Mouse (Mus musculus): ENCODE data around the gene Pdcd11. TPM values are rescaled to one million over a fixed set of nuclear protein-coding genes. Genes with fewer than 3 reads are reported as not detected.

Gene Pdcd11
- polyA plus RNA-seq, 1 experiment, result 42.4 TPM

DNA sequence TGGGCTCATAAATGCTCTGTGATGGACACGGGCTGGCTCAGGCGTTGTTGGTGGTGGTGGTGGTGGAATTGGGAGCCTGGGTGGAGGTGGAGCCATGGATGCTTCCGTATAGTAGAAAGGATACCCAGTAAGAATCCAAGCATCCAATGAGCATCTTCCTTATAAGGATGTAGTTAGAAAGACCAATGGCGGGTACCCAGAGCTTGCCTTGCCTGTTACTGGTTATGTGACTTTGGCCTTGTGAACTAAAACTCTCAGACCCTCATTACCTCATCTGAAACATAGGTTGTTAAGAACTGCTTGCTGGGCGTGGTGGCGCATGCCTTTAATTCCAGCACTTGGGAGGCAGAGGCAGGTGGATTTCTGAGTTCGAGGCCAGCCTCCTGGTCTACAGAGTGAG is 63.2 kb downstream of the Pdcd11 start:
- H3K4me1 ChIP-seq (ENCODE audit: control insufficient read depth, insufficient read depth, low read length), result no peaks in the 10 kb centered on the region
- H3K36me3 ChIP-seq (ENCODE audit: control insufficient read depth, insufficient read depth, low read length, poor library complexity, severe bottlenecking), result no peaks in the 10 kb centered on the region
- H3K27ac ChIP-seq (ENCODE audit: insufficient read depth, low read length), result no peak overlapping the region
- TF ChIP-seq POLR2A (IDR thresholded peaks at IDR 0.05; ENCODE audit: insufficient read depth, low read length) (no peak), CTCF (IDR thresholded peaks at IDR 0.05; ENCODE audit: low read depth, low read length) (no peak), EP300 (IDR thresholded peaks at IDR 0.05; ENCODE audit: insufficient read depth, low read depth, low read length) (no peak)
- no peak overlapping the region for H3K4me3 ChIP-seq (ENCODE audit: low read depth, low read length)
- no peaks in the 10 kb centered on the region for H3K9me3 ChIP-seq (replicated peaks; ENCODE audit: control insufficient read depth, insufficient read depth, low read length, poor library complexity, severe bottlenecking)
- H3K9ac ChIP-seq (ENCODE audit: low read depth, poor library complexity, severe bottlenecking), result no peak overlapping the region
- H3K27me3 ChIP-seq (ENCODE audit: control insufficient read depth, insufficient read depth, low read length, poor library complexity, severe bottlenecking), result no peaks in the 10 kb centered on the region

DNA sequence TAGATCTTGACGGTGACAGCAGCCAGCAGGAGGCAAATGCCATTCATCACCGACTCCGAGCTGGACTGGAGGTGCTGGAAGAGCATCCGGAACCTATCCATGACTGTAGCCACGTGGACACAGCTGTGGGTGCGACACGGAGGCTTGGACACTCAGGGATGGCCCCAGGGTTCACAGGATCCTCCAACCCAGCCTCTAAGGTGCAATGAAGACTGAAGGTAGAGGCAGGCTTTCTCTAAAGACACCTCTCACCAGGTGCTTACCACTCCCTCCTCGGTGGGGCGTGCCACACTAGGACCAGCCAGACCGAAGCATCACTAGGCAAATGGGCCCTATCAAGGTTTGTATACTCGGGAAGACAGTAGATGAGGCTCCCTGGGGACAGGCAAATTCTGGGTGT is 67.1 kb downstream of the Pdcd11 start, which contains the start of gene Calhm3:
Gene Calhm3, minus strand, starts transcription at position 101 of the 400 bp plus-strand sequence.
- Histone ChIP-seq H3K4me3 (ENCODE audit: low read depth, low read length) (no peak within 1 kb of the TSS), H3K4me1 (ENCODE audit: control insufficient read depth, insufficient read depth, low read length) (no peaks in the 10 kb centered on the region), H3K9me3 (replicated peaks; ENCODE audit: control insufficient read depth, insufficient read depth, low read length, poor library complexity, severe bottlenecking) (no peaks in the 10 kb centered on the region), H3K27ac (ENCODE audit: insufficient read depth, low read length) (no peak within 1 kb of the TSS), H3K27me3 (ENCODE audit: control insufficient read depth, insufficient read depth, low read length, poor library complexity, severe bottlenecking) (no peaks in the 10 kb centered on the region), H3K9ac (ENCODE audit: low read depth, poor library complexity, severe bottlenecking) (no peak within 1 kb of the TSS), H3K36me3 (ENCODE audit: control insufficient read depth, insufficient read depth, low read length, poor library complexity, severe bottlenecking) (no peaks in the 10 kb centered on the region)
- TF ChIP-seq EP300 (IDR thresholded peaks at IDR 0.05; ENCODE audit: insufficient read depth, low read depth, low read length), result no peak
- no peak for TF ChIP-seq POLR2A (IDR thresholded peaks at IDR 0.05; ENCODE audit: insufficient read depth, low read length)
- TF ChIP-seq CTCF (IDR thresholded peaks at IDR 0.05; ENCODE audit: low read depth, low read length), result no peak

DNA sequence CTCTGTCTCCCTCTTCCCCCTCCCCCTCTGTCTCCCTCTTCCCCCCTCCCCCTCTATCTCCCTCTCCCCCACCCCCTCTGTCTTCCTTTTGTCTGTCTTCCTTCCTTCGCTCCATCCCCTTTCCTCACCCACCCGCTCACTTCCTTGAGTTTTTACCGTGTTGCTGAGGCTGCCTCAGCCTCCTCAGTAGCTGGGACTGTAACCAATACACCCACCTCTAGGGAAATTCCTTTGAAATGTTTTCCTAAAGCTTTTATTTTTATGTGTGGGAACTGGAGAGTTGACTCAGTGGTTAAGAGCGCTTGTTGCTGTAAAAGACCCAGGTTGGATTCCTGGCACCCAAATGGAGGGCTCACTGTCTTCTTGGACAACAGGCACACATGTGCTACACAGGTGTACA is 71.1 kb downstream of the Pdcd11 start:
- H3K27ac ChIP-seq (ENCODE audit: insufficient read depth, low read length), result no peak overlapping the region
- H3K4me1 ChIP-seq (ENCODE audit: control insufficient read depth, insufficient read depth, low read length), result no peaks in the 10 kb centered on the region
- no peaks in the 10 kb centered on the region for H3K27me3 ChIP-seq (ENCODE audit: control insufficient read depth, insufficient read depth, low read length, poor library complexity, severe bottlenecking)
- no peaks in the 10 kb centered on the region for H3K36me3 ChIP-seq (ENCODE audit: control insufficient read depth, insufficient read depth, low read length, poor library complexity, severe bottlenecking)
- no peak for TF ChIP-seq EP300 (IDR thresholded peaks at IDR 0.05; ENCODE audit: insufficient read depth, low read depth, low read length)
- no peak overlapping the region for H3K4me3 ChIP-seq (ENCODE audit: low read depth, low read length)
- H3K9ac ChIP-seq (ENCODE audit: low read depth, poor library complexity, severe bottlenecking), result no peak overlapping the region
- H3K9me3 ChIP-seq (replicated peaks; ENCODE audit: control insufficient read depth, insufficient read depth, low read length, poor library complexity, severe bottlenecking), result no peaks in the 10 kb centered on the region

DNA sequence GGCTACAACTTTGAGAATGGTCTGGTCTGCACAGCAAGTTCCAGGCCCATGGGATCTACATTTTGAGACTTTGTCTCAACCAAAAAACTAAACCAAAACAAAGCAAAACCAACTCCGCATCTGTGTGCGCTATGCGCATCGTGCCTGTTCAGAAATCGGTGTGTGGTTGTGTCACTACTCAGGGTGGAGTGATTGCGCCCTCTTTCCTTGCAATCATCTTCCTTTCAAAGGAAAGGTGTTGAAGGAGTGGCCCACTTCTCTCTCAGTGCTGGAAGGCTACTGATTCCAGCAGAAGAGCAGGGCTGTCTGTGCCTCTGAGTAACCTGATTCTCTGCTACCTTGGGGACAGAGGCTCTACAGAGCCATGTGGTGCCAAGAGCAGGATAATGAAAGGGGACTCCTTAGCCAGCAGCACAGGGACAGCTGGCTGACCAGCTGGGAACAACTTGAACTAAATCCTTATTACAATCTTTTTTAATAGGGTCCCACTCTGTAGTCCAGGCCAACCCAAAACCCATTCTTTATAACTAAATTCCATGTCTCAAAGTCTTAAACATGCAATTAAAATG is 72.7 kb downstream of the Pdcd11 start:
- no peak overlapping the region for H3K4me3 ChIP-seq (ENCODE audit: low read depth, low read length)
- H3K9me3 ChIP-seq (replicated peaks; ENCODE audit: control insufficient read depth, insufficient read depth, low read length, poor library complexity, severe bottlenecking), result no peaks in the 10 kb centered on the region
- H3K27me3 ChIP-seq (ENCODE audit: control insufficient read depth, insufficient read depth, low read length, poor library complexity, severe bottlenecking), result no peaks in the 10 kb centered on the region
- H3K4me1 ChIP-seq (ENCODE audit: control insufficient read depth, insufficient read depth, low read length), result peaks cover 2% of the 10 kb centered on the region
- no peak overlapping the region for H3K9ac ChIP-seq (ENCODE audit: low read depth, poor library complexity, severe bottlenecking)
- H3K27ac ChIP-seq (ENCODE audit: insufficient read depth, low read length), result no peak overlapping the region
- no peaks in the 10 kb centered on the region for H3K36me3 ChIP-seq (ENCODE audit: control insufficient read depth, insufficient read depth, low read length, poor library complexity, severe bottlenecking)
- no peak for TF ChIP-seq POLR2A (IDR thresholded peaks at IDR 0.05; ENCODE audit: insufficient read depth, low read length)
- no peak for TF ChIP-seq EP300 (IDR thresholded peaks at IDR 0.05; ENCODE audit: insufficient read depth, low read depth, low read length)
- TF ChIP-seq CTCF (IDR thresholded peaks at IDR 0.05; ENCODE audit: low read depth, low read length), result no peak

DNA sequence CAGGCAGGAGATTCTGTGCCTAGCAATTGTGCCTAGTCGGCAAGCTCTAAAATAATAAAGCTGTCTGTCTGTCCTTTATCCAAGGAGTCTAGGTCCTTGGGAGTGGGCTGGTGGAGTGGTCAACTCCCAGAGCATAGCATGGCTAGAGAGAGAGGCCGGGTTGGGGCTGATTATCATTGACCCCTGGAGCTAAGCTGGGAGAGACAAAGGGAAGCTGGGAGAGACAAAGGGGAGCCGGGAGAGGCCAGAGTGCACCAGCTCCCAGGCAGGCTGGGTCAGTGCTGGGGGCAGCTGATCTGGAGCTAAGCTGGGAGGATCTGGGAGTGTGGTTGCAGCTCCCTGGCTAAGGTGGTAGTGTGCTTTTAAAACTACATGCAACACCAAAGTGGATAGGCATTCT is 76.2 kb downstream of the Pdcd11 start:
- Histone ChIP-seq H3K9me3 (replicated peaks; ENCODE audit: control insufficient read depth, insufficient read depth, low read length, poor library complexity, severe bottlenecking) (no peaks in the 10 kb centered on the region; the same call in 1 of the 2 replicates), H3K4me3 (ENCODE audit: low read depth, low read length) (no peak overlapping the region), H3K36me3 (ENCODE audit: control insufficient read depth, insufficient read depth, low read length, poor library complexity, severe bottlenecking) (no peaks in the 10 kb centered on the region), H3K27ac (ENCODE audit: insufficient read depth, low read length) (no peak overlapping the region), H3K9ac (ENCODE audit: low read depth, poor library complexity, severe bottlenecking) (no peak overlapping the region), H3K27me3 (ENCODE audit: control insufficient read depth, insufficient read depth, low read length, poor library complexity, severe bottlenecking) (no peaks in the 10 kb centered on the region), H3K4me1 (ENCODE audit: control insufficient read depth, insufficient read depth, low read length) (peaks cover 2% of the 10 kb centered on the region)
- no peak for TF ChIP-seq POLR2A (IDR thresholded peaks at IDR 0.05; ENCODE audit: insufficient read depth, low read length)
- peak; percentile 71; the same call in 1 of the 2 replicates for TF ChIP-seq EP300 (IDR thresholded peaks at IDR 0.05; ENCODE audit: insufficient read depth, low read depth, low read length)
- no peak for TF ChIP-seq CTCF (IDR thresholded peaks at IDR 0.05; ENCODE audit: low read depth, low read length)

DNA sequence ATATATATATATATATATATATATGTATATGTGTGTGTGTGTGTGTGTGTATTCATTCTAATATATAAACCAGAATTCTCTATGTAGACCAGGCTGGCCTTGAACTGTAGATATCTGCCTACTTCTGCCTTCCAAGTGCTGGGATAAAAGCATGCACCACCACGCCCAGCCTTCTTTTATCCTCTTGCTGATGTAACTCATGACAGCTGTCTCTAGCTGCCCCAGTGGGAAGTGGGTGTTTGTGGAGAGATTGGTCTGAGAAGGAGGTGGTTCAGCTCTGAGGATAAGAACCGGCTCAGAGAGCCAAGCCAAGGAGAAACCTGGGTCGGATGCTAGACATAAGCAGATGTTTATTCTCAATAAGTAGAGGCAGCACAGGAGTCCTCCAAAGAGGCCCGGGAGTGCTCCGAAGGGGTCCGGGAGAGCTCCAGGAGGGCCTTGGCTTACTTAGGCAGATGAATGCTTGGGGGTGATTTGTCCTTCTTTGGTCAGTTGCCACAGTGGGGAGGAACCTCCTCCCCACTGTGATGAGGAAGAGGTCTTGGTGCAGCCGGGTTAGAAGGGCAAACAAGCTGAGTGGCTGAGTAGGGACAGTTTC is 77.1 kb downstream of the Pdcd11 start:
- Histone ChIP-seq H3K9ac (ENCODE audit: low read depth, poor library complexity, severe bottlenecking) (no peak overlapping the region), H3K36me3 (ENCODE audit: control insufficient read depth, insufficient read depth, low read length, poor library complexity, severe bottlenecking) (no peaks in the 10 kb centered on the region), H3K27me3 (ENCODE audit: control insufficient read depth, insufficient read depth, low read length, poor library complexity, severe bottlenecking) (no peaks in the 10 kb centered on the region), H3K4me1 (ENCODE audit: control insufficient read depth, insufficient read depth, low read length) (peaks cover 2% of the 10 kb centered on the region), H3K9me3 (replicated peaks; ENCODE audit: control insufficient read depth, insufficient read depth, low read length, poor library complexity, severe bottlenecking) (no peaks in the 10 kb centered on the region; the same call in 1 of the 2 replicates), H3K4me3 (ENCODE audit: low read depth, low read length) (no peak overlapping the region), H3K27ac (ENCODE audit: insufficient read depth, low read length) (no peak overlapping the region)
- no peak for TF ChIP-seq POLR2A (IDR thresholded peaks at IDR 0.05; ENCODE audit: insufficient read depth, low read length)

Data from ES-Bruce4 (cell line).